Mouse (Mus musculus) cerebellum, postnatal 14 days (tissue): Measurements from ENCODE around the gene Cct5.

ENCODE experiments used
- DNase-seq, 2 experiments: peaks; one replicate each; pipeline ENCODE4 v3.0.0; 2021; ENCODE audit warnings: mixed read lengths in 2 of 2

Cct5 gene

DNA sequence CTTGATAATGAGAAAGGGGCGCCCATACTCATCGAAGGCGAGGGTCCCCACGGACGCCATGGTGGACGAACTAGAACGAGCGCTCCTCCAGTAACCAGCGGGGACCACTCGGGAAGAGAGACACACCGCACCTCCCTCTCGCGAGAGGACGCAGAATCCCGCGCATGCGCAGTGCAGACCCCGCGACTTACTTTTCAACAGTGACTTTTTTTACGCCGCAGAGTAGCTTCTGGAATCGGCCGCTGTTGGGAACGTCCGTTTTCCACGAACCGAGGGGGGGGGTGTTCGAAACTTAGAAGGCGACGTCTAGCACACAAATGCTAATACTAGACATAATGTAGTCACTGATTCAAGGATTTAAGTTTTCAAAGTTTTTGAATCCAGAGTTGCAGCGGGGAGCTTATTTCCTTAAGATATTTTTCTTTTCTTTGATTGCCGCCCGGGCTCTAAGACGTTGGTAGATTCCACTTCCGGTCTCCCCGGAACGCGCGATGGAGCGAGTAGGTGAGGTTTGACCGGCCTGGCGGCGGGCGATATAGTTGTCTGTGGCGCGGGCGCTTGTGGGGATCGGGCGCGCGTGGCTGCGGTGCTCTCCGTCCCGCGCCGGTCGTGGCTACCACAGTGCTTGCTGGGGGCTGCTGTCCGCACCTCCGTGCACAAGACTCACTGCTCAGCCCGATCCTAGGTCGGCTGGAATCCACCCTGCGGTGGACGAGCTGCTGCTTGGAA, at the start of gene Cct5, which contains the start of gene Fam173b:
TSS of gene Cct5 (minus strand) at position 159 of the 729 bp plus-strand sequence.
TSS of gene Fam173b (plus strand) at position 207 of the 729 bp plus-strand sequence.
- peak; percentile 99 for DNase-seq

DNA sequence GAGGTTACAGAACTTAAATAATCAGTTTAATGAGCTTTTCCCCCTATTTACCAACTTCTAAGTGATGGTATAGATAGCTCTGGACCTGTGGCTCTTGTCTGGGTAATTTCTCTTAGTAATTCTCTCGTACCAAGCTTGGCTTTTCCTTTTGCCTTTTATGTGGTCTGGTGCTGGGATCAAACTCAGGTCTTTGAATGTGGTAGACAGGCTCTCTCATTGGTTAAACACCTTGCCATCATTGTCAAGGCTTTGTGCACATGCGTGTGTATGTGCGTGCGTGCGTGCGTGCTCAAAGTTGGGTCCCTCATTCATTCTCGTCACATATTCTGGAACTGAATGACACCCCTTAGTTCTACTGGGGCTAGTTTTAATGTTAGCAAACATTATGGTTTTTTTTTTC, 49.2 kb upstream of the Cct5 start:
- no peak for DNase-seq

- no peak for DNase-seq
Observed at GRCm38 (mm10) chr15:31649691-31650090, 48.1 kb upstream of the Cct5 start.

DNA sequence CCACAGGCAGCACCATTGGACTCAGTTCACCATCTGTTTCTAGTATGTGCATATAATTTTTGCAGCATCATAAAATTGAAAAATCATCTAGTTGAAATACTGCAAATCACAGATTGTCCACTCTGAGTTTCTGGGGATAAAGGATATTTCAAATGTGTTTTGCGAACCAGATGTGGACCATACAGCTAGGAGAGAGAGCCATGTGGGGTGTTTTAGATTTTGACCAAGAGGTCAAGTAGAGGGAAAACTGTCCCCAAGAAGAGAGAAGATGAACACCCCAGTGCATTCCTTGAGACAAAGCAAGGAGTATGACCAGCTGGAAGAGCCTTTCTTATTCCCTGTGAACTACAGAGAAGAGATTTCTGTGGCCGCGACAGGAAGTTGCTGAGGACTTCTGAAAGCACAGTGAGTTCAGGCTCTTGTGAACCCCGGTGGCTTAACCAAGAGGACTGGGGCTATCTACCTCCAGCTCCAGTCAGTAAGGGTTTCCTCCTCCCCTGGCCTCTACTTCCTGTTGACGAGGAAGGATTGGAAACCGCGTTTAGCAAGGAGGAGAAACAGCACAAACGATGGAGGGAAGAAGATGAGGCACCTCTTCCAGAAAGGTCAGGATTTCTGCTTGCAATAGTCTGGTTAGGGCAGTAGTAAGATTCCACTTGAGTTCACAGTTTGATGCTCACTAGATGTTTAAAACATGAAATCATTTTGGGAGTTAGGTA, 46.4 kb upstream of the Cct5 start:
- DNase-seq = no peak

DNA sequence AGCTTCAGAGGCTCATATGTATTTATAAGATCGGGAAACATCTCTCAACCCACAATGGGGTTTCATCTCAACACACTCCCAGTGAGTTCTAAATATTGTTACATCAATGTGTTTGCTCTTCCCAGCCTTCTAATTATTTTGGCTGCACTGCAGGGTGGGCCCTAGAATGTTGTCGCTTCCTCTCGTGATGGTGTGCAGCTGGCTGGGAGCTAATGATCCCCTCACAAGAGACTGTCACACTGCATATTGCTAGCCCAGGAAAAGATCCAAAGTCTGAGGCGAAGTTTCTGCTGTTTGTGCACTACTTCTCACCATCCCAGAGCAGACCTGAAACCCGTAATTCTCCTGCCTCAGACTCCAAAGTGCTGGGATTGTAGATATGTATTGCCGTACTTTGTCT, 45.6 kb upstream of the Cct5 start:
- DNase-seq = no peak

DNA sequence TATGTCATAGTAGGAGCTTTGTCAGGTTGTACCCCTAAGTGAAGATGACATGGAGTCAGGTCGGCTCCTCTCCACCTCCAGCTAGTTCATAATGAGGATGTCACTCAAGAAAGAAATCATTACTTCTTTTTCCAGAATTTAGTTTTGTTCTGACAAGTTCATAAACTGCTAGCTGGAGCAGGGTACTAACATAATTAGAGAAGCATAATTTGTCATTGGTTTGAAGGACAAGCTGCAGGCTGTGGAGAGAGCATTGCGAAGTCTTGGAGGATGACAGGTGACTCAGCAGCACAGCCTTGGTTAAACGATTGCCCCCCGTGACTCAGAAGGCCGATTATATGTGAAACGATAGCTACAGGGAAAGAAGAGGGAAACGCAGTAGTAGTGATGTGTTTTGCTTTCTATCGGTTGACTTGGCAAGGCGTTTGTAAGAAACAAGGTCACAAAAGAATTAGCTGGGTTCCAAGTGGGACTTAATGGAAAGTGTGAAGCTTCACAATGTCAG, 34.5 kb upstream of the Cct5 start:
- no peak for DNase-seq

DNA sequence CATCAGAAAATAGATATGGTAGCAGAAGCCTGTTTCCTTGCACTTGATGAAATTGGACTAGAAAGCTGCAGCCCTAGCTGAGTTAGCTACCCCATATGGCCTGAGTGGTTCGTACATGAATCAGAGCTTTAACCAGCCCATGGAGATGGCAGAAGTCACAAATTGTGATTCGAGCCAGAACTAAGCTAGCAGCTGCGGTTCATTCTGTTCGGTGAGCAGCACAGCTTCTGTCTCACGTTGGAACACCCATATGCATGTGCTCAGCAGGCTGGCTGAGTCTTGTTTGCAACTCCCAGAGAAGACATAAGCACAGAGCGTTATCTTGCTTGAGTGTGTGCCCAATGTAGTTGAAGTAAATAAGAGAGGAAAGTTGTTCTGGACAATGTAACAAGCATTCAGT, 33.0 kb upstream of the Cct5 start:
- DNase-seq = peak; percentile 58 to 62

DNA sequence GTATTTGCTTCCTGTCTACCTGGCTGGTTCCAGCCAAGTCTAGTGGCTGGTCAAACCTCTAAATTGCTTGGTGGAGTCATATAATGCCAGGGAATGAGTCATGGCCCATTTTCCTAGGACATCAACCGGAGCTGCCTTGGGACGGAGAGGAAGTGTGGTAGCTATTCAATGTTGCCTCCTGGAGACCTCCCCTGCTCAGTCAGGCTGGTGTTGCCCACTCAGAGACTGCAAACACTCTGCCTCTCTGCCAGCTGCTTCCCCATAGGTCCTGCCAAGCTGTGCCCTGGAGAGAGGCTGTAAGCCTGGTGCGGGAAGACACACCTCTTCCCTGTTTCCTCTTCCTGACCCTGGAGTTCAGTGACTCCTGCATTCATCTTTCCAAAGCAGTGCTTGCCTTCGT, 30.9 kb upstream of the Cct5 start:
- DNase-seq = no peak

GRCm38 (mm10) chr15:31631396-31631858, 29.8 kb upstream of the Cct5 start:
- no peak for DNase-seq

- no peak for DNase-seq
Observed at GRCm38 (mm10) chr15:31629556-31629955, 28.0 kb upstream of the Cct5 start.

DNA sequence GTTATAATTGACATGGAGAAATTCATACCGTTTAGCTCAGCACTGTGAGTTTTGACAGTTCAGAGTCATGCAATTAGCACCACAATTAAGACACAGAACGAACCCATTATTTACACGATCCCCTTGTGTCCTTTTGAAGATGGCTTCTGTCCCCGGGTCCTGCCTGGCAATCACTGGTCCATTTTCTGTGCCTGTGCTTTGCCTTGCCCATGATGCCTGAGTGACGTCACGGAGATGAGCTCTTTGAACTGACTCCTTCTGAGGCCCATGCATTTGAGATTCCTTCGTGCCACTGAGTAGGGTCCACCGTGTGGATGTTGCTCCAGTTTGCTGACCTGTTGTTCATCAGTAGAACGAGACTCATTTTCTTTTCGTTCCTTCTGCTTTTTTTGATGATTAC, 26.6 kb upstream of the Cct5 start:
- DNase-seq = no peak

DNA sequence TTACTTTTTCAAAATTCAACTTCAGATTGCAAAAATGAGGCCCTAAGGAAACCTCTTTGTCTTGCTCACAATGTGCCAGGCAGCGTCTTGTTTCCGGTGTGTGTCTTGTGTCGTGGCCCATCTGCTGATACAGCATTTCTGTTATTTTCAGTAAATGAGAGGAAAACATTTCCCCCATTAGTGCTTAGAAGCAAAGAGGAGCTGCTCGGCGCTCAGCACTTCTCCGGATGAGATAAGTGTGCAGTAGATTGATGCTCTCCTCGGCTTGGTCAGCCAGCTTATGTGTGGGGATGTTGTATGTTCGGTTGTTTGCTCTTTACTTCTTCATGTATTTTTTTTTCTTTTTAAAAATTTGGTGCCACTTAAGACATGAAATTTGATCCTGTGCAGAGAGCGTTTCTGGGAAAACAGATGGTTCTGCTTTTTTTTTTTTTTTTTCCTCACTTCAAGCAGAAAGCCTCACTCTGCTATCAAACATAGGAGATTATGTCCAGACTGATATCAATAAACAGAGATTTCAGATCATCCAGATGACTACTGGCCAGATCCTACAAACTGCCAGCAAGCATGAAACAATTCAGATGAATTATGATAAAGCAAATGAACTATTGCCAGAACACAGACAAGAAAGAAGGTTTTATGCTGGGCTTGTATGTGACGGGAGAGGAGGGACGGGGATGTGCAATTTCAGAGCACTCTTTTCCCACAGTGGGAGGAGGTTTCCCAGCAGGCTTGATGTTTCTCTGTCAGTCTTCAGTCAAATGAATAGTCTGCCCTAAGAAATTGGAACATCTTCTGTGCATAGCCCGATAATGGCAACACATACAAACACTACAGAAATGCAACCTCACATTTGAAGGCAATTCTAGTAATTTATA, 25.9 kb upstream of the Cct5 start:
- DNase-seq = no peak

GRCm38 (mm10) chr15:31619521-31619920, 17.9 kb upstream of the Cct5 start:
- peak in 1 of 2 experiments; percentile 44 for DNase-seq

DNA sequence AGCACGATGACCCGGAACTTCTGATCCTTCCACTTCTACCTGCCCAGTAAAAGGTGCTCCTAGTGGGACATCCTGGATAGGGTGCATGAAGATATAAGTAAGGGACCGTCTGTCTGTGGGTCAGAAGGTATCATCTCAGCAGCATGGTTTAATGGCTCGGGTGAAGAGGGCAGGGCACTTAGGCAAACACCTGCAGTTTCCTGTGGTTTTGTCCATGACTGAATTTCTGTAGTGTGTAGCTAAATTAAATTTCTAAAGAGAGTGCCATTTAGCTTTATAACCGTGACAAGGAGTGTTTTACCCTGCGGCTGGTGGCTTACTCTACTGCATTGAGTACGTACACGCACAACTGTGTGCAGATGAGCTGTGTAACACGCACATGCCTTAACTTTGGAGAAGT, 15.7 kb upstream of the Cct5 start:
- no peak for DNase-seq

GRCm38 (mm10) chr15:31614666-31615065, 13.1 kb upstream of the Cct5 start:
- no peak for DNase-seq

- no peak for DNase-seq
Observed at GRCm38 (mm10) chr15:31613826-31614453, 12.3 kb upstream of the Cct5 start.

GRCm38 (mm10) chr15:31611976-31612375, 10.4 kb upstream of the Cct5 start:
- no peak for DNase-seq

DNA sequence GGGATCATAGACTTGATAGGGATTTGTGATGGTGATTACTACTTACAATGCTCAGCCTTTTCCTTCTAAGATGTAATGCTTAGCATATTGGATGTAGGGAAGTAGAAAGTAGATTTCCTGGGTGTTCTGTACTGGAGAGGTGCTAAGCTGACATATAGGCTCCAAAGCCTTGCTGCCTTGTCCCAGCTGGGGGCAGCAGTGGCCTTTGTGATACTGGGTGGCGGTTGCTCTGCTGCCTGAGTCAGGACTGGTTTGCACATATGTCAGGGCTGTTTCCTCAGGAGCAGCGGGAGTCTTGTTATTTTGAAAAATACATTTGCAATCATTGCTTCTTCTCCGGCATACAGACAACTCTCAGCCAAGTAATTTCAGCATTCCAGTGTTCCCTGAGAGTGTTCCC, 9.4 kb upstream of the Cct5 start:
- peak; percentile 61 to 73 for DNase-seq

GRCm38 (mm10) chr15:31606821-31607220, 5.2 kb upstream of the Cct5 start:
- DNase-seq = peak; percentile 33 to 44

GRCm38 (mm10) chr15:31603113-31603512, 1.5 kb upstream of the Cct5 start:
- DNase-seq = peak; percentile 39 to 40

DNA sequence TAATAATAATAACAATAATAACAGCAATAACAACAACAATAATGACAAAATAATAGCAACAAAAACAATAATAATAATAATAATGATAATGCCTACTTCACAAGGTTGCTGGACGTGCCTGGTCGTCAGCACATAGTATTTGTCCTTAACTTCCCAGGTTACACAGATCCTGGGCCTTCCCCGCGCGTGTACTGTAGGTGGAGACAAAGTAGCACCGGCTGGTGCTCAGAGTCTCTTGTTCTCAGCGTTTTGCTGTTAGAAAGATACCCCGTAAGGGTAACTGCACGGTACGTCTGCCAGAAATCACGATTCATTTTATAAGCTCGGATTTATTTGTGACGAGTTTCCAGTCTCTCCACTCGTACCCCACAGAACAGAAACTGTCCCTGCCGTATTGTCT, 822 bp upstream of the Cct5 start:
- DNase-seq = peak; percentile 81 to 86

GRCm38 (mm10) chr15:31601279-31601645, 342 bp downstream of the Cct5 start:
- DNase-seq = no peak

DNA sequence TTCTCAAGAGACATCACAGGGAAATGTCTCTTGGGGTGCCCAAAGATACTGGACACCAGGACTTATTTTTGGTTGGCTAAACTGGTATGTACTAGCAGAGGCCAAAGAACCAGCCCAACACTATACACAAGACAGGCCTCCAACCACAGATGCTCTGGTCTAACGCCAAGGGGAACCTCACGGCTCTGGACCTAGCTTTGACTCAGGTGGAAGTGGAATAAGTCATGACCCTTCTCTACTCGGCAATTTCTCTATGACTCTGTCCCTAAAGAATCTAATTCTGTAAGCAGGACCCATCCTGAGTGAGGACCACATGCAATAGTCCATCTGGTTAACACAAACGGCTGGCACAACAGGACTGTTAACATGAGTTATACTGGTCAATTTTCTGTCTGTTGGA, 1.8 kb downstream of the Cct5 start:
- DNase-seq = no peak
